Mouse (Mus musculus) ovary, adult 10 weeks (tissue): ENCODE measurements around the gene Aurkc. TPM values are rescaled to one million over a fixed set of nuclear protein-coding genes. Genes with fewer than 3 reads are reported as not detected.

Experiments used
- polyA plus RNA-seq: library from polyadenylated mRNA; stranded (reverse); fragments of 350-450 nt; fragmentation: Illumina TruSeq; extraction: RNeasy Lipid Tissue Mini Kit (QIAGEN cat#74804); gene quantifications from one replicate; pipeline ENCODE4 v1.2.3, GENCODE M21; 2014

Aurkc gene
- polyA plus RNA-seq: 3.2 TPM

GRCm38 (mm10) chr7:6995251-6995650 lies at the start of gene Aurkc:
TSS of gene Aurkc (plus strand) at chr7:6995300.

Other genes starting within 250 kb of the Aurkc start
- gene Zfp954, start 126.2 kb downstream of the Aurkc start, polyA plus RNA-seq: 6.0 TPM
- gene Zfp773, start 141.5 kb downstream of the Aurkc start, polyA plus RNA-seq: 2.9 TPM
- gene Zfp418, start 176.0 kb downstream of the Aurkc start, polyA plus RNA-seq: 9.1 TPM
- 11.3 TPM for gene Zfp772, start 214.7 kb downstream of the Aurkc start, polyA plus RNA-seq